Mouse (Mus musculus): Measurements from ENCODE around the gene Nav1.

The Nav1 gene

GRCm38 (mm10) chr1:135617344-135617743 lies 10.2 kb upstream of the Nav1 start:
- no peak for DNase-seq (ENCODE audit: extremely low spot score, low spot score)

GRCm38 (mm10) chr1:135615715-135616641 lies 8.9 kb upstream of the Nav1 start:
- peak; percentile 70 for DNase-seq (ENCODE audit: extremely low spot score, low spot score)

GRCm38 (mm10) chr1:135609621-135610020 lies 2.5 kb upstream of the Nav1 start:
- no peak for DNase-seq (ENCODE audit: extremely low spot score, low spot score)

- DNase-seq (ENCODE audit: extremely low spot score, low spot score): no peak
Measured at GRCm38 (mm10) chr1:135606355-135607015, 610 bp downstream of the Nav1 start.

GRCm38 (mm10) chr1:135605530-135605929 lies 1.6 kb downstream of the Nav1 start:
- DNase-seq (ENCODE audit: extremely low spot score, low spot score): no peak

GRCm38 (mm10) chr1:135604361-135605052 lies 2.6 kb downstream of the Nav1 start:
- no peak for DNase-seq (ENCODE audit: extremely low spot score, low spot score)

GRCm38 (mm10) chr1:135603121-135603870 lies 3.8 kb downstream of the Nav1 start:
- DNase-seq (ENCODE audit: extremely low spot score, low spot score): no peak

GRCm38 (mm10) chr1:135600023-135601005 lies 6.8 kb downstream of the Nav1 start:
- DNase-seq (ENCODE audit: extremely low spot score, low spot score): no peak

GRCm38 (mm10) chr1:135598251-135598879 lies 8.7 kb downstream of the Nav1 start:
- DNase-seq (ENCODE audit: extremely low spot score, low spot score): no peak

- no peak for DNase-seq (ENCODE audit: extremely low spot score, low spot score)
Measured at GRCm38 (mm10) chr1:135594279-135594903, 12.7 kb downstream of the Nav1 start.

GRCm38 (mm10) chr1:135593560-135594278 lies 13.4 kb downstream of the Nav1 start:
- DNase-seq (ENCODE audit: extremely low spot score, low spot score): no peak

- DNase-seq (ENCODE audit: extremely low spot score, low spot score): no peak
Measured at GRCm38 (mm10) chr1:135590776-135591175, 16.3 kb downstream of the Nav1 start.

- DNase-seq (ENCODE audit: extremely low spot score, low spot score): no peak
Measured at GRCm38 (mm10) chr1:135588973-135589372, 18.1 kb downstream of the Nav1 start.

- no peak for DNase-seq (ENCODE audit: extremely low spot score, low spot score)
Measured at GRCm38 (mm10) chr1:135586903-135587302, 20.2 kb downstream of the Nav1 start.

GRCm38 (mm10) chr1:135585573-135585972 lies 21.5 kb downstream of the Nav1 start:
- peak; percentile 68 for DNase-seq (ENCODE audit: extremely low spot score, low spot score)

- peak; percentile 81 for DNase-seq (ENCODE audit: extremely low spot score, low spot score)
Measured at GRCm38 (mm10) chr1:135584587-135585541, 22.2 kb downstream of the Nav1 start.

Measured in neural tube, embryonic 10.5 days (tissue).